Mouse (Mus musculus) 3134 (cell line): Measurements from ENCODE around the gene Zfp472.
A peak's percentile ranks its signal among the peaks of the same experiment; 100 is the strongest.

ENCODE experiments used
- DNase-seq: peaks from one replicate; pipeline ENCODE4 v3.0.0-alpha.2; 2011; ENCODE audit warnings: low spot score; ENCODE audit not compliant: insufficient read length; ENCODE audit errors: extremely low read depth

The Zfp472 gene

GRCm38 (mm10) chr17:32965623-32966290 lies at the start of gene Zfp472:
TSS of gene Zfp472 (plus strand) at chr17:32965814.
- DNase-seq = peak; percentile 85

GRCm38 (mm10) chr17:32916075-32916474 lies 49.5 kb upstream of the Zfp472 start:
- no peak for DNase-seq

- no peak for DNase-seq
These were observed 48.5 kb upstream of the Zfp472 start, which contains the start of gene Cyp4f14 for GRCm38 (mm10) chr17:32917131-32917530. TSS of gene Cyp4f14 (minus strand) at chr17:32917342.

- DNase-seq = no peak
These were observed 46.5 kb upstream of the Zfp472 start for GRCm38 (mm10) chr17:32919123-32919522.

- DNase-seq = no peak
These were observed 41.9 kb upstream of the Zfp472 start for GRCm38 (mm10) chr17:32923681-32924080.

- DNase-seq = no peak
These were observed 40.8 kb upstream of the Zfp472 start for GRCm38 (mm10) chr17:32924658-32925312.

GRCm38 (mm10) chr17:32927803-32928202 lies 37.8 kb upstream of the Zfp472 start:
- no peak for DNase-seq

- no peak for DNase-seq
These were observed 25.8 kb upstream of the Zfp472 start for GRCm38 (mm10) chr17:32939831-32940230.

GRCm38 (mm10) chr17:32943661-32944060 lies 22.0 kb upstream of the Zfp472 start:
- DNase-seq = no peak

GRCm38 (mm10) chr17:32944402-32945035 lies 21.1 kb upstream of the Zfp472 start:
- DNase-seq = no peak

- DNase-seq = no peak
These were observed 18.9 kb upstream of the Zfp472 start for GRCm38 (mm10) chr17:32946716-32947115.

GRCm38 (mm10) chr17:32947215-32947914 lies 18.2 kb upstream of the Zfp472 start, which contains the start of gene Cyp4f13:
TSS of gene Cyp4f13 (minus strand) at chr17:32947402.
- DNase-seq = peak; percentile 89

- DNase-seq = no peak
These were observed 15.5 kb upstream of the Zfp472 start for GRCm38 (mm10) chr17:32950136-32950535.

- DNase-seq = no peak
These were observed 14.6 kb upstream of the Zfp472 start for GRCm38 (mm10) chr17:32951006-32951405.

GRCm38 (mm10) chr17:32951441-32951840 lies 14.2 kb upstream of the Zfp472 start:
- DNase-seq = peak; percentile 35

GRCm38 (mm10) chr17:32965253-32965622 lies 376 bp upstream of the Zfp472 start:
- DNase-seq = no peak

- DNase-seq = no peak
These were observed 15.7 kb downstream of the Zfp472 start for GRCm38 (mm10) chr17:32981361-32981760.

GRCm38 (mm10) chr17:32986301-32986700 lies 20.7 kb downstream of the Zfp472 start:
- no peak for DNase-seq

- DNase-seq = peak; percentile 28
These were observed 26.5 kb downstream of the Zfp472 start for GRCm38 (mm10) chr17:32991965-32992698.

GRCm38 (mm10) chr17:32992699-32993474 lies 27.3 kb downstream of the Zfp472 start, which contains the start of gene Zfp952:
TSS of gene Zfp952 (plus strand) at chr17:32993129.
- DNase-seq = peak; percentile 69
